Mouse (Mus musculus) hindbrain, embryonic 12.5 days (tissue): ENCODE measurements around the gene Fam206a. TPM values are rescaled to one million over a fixed set of nuclear protein-coding genes. Genes with fewer than 3 reads are reported as not detected.

Experiments used
- ATAC-seq: fragments of 200-750 bp; cut with Nextera tagmentation; 2 replicates; pipeline ENCODE4 v1.8.0; 2017; ENCODE audit warnings: moderate TSS enrichment; ENCODE audit not compliant: low FRiP score
- H3K27ac ChIP-seq: fragments of 300-500 bp; sonication (generic); 2 replicates; pipeline ENCODE4 v1.5.1; 2016; ENCODE audit warnings: mild to moderate bottlenecking
- H3K27me3 ChIP-seq: fragments of 300-500 bp; sonication (generic); 2 replicates; pipeline ENCODE4 v1.6.1; 2016; ENCODE audit warnings: mild to moderate bottlenecking
- H3K36me3 ChIP-seq: fragments of 300-500 bp; sonication (generic); 2 replicates; pipeline ENCODE4 v1.6.1; 2016; ENCODE audit warnings: mild to moderate bottlenecking
- H3K4me1 ChIP-seq: fragments of 300-500 bp; sonication (generic); 2 replicates; pipeline ENCODE4 v1.6.1; 2016
- H3K4me2 ChIP-seq: fragments of 300-500 bp; sonication (generic); replicated peaks from 2 replicates; pipeline ENCODE4 v1.6.1; 2016; ENCODE audit warnings: mild to moderate bottlenecking
- H3K4me3 ChIP-seq: fragments of 300-500 bp; sonication (generic); 2 replicates; pipeline ENCODE4 v1.5.1; 2016; ENCODE audit warnings: mild to moderate bottlenecking
- H3K9ac ChIP-seq: fragments of 300-500 bp; sonication (generic); 2 replicates; pipeline ENCODE4 v1.6.1; 2016; ENCODE audit warnings: mild to moderate bottlenecking, moderate library complexity
- H3K9me3 ChIP-seq: fragments of 300-500 bp; sonication (generic); replicated peaks from 2 replicates; pipeline ENCODE4 v1.6.1; 2016; ENCODE audit warnings: mild to moderate bottlenecking
- WGBS: fragments of 180-500 bp; shearing (Covaris S2); methylation state at CpG from one replicate; pipeline ENCODE4 v1.1.7; 2016; 5-methylcytosine and 5-hydroxymethylcytosine counted together
- polyA plus RNA-seq: library from polyadenylated mRNA; unstranded; fragments of >200 nt; fragmentation: Nextera tagmentation; extraction: Ambion mirVana; gene quantifications from 2 replicates; pipeline ENCODE4 v1.2.1, GENCODE M21; 2016

Fam206a gene
- polyA plus RNA-seq, 1 experiment from 2014 or later = 22.2 TPM

DNA sequence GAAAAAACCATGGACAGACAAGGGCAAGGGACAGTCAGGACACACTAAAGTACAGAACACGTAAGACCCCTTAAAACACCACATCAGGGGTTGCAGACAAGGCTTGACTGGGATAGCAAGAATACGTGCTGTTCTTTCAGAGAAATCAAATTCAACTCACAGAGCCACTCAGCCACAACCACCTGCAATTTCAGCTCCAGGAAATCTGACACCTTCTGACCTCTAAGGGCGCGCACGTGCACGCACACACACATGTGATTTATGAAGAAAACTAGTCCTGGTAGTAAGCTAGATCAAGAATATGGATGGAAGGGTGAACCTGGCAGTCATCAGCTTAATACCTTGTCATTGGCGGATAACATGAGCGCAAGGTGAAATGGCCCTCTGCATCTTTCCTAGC, 13.0 kb downstream of the Fam206a start:
- no peak overlapping the region for H3K4me3 ChIP-seq
- 82% methylated on average over 8 of the region's 8 CpGs for WGBS
- H3K4me2 ChIP-seq = no peak overlapping the region
- H3K27me3 ChIP-seq = no peaks in the 10 kb centered on the region
- H3K9ac ChIP-seq = no peak overlapping the region
- no peaks in the 10 kb centered on the region for H3K9me3 ChIP-seq
- ATAC-seq = no peak
- H3K36me3 ChIP-seq = peaks cover 33% of the 10 kb centered on the region
- H3K27ac ChIP-seq = no peak overlapping the region
- no peaks in the 10 kb centered on the region for H3K4me1 ChIP-seq

DNA sequence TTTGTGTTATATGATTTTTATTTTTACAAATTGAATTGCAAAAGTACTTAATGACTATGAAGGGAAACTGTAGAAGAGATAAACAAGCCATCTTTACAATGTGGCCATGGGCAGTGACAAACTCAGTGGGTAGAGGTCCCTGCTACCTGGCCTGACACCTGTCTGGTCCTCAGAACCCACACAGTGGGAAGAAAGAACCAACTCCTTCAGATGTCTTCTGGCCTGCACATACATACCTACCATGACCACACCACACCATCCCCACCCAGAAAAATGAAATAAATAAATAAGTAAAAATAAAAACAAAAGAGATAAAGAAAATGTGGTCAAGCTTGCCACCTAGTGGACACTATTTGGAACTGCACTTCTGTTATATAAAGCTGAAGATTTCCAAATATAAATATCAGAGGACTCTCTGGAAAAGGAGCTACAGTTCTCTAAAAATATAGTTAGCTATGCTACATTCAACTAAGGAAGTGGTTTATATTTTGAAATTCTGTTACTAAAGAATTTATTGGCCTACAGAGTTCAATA, 17.9 kb downstream of the Fam206a start:
- Histone ChIP-seq H3K4me1 (no peaks in the 10 kb centered on the region), H3K9me3 (no peaks in the 10 kb centered on the region), H3K36me3 (peaks cover 21% of the 10 kb centered on the region; the same call in 1 of the 2 replicates), H3K27ac (no peak overlapping the region), H3K4me3 (no peak overlapping the region), H3K4me2 (no peak overlapping the region), H3K27me3 (no peaks in the 10 kb centered on the region), H3K9ac (no peak overlapping the region)
- no peak for ATAC-seq

DNA sequence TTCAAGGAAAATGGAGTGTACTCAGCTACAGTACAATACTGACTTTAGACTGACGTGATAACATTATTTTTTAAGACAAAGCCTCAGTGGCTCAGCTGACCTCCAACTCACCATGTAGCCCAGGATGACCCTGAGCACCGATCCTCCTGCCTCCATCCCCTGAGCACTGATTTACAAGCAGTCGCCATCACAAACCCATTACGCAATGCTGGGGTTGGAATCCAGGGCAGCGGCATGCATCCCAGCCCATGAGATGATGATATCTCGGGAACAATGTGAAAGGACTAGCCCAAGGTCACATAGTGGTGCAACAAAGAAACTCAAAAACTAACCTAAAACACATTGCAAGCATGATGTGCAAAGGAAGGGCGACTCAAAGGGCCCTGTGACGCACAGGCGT, 22.1 kb downstream of the Fam206a start:
- no peak overlapping the region for H3K4me2 ChIP-seq
- WGBS = 91% methylated on average over 9 of the region's 9 CpGs
- ATAC-seq = no peak
- no peak overlapping the region for H3K9ac ChIP-seq
- no peaks in the 10 kb centered on the region for H3K9me3 ChIP-seq
- no peak overlapping the region for H3K27ac ChIP-seq
- H3K36me3 ChIP-seq = peaks cover 30% of the 10 kb centered on the region
- H3K4me1 ChIP-seq = no peaks in the 10 kb centered on the region
- H3K4me3 ChIP-seq = no peak overlapping the region
- no peaks in the 10 kb centered on the region for H3K27me3 ChIP-seq

DNA sequence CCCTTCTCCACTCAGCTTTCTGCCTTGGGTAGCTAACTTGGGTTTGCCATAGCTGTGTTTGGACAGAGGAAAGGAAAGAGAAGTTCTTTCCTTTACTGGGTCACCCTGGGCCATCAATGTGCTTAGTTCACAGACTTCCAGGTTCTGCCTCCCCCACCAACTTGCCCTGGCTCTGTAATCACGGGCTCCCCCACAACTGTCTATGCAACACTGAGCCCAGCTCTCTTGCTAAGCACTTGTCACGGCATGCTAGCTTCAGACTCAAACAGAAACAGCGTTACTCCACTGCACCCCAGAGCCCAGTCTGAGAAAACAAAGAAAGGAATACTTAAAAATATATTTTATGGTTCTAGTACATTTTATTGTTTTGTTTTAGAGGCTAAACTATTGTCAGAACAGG, 26.8 kb downstream of the Fam206a start:
- no peaks in the 10 kb centered on the region for H3K9me3 ChIP-seq
- no peak overlapping the region for H3K9ac ChIP-seq
- no peak overlapping the region for H3K4me2 ChIP-seq
- peaks cover 51% of the 10 kb centered on the region for H3K36me3 ChIP-seq
- no peaks in the 10 kb centered on the region for H3K4me1 ChIP-seq
- H3K27me3 ChIP-seq = no peaks in the 10 kb centered on the region
- H3K4me3 ChIP-seq = no peak overlapping the region
- WGBS = 87% methylated on average over 3 of the region's 3 CpGs
- no peak for ATAC-seq
- H3K27ac ChIP-seq = no peak overlapping the region

DNA sequence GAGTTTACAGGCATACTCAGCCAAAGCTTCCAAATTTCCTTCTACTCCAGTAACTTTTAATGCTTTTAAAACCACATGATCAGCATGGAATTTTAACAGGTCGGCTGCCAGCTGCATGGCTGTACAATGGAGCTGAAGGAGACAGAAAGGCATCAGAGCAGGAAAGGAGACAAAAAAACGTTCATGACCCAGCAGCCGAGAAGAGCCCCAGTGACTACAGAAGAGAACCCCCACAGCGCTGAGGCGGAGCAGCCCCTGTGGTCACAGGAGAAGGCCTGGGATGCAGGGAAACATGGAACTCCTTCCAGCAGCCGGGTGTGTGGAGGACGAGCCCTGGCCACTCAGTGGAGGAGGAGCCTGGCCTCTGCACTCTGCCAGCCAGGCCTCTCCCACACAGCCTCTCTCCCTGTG, 27.4 kb downstream of the Fam206a start:
- H3K4me1 ChIP-seq = no peaks in the 10 kb centered on the region
- WGBS = 55% methylated on average over 7 of the region's 7 CpGs
- no peak for ATAC-seq
- no peaks in the 10 kb centered on the region for H3K9me3 ChIP-seq
- H3K27ac ChIP-seq = no peak overlapping the region
- no peak overlapping the region for H3K4me3 ChIP-seq
- H3K36me3 ChIP-seq = peaks cover 48% of the 10 kb centered on the region
- H3K9ac ChIP-seq = no peak overlapping the region
- no peaks in the 10 kb centered on the region for H3K27me3 ChIP-seq
- H3K4me2 ChIP-seq = no peak overlapping the region

DNA sequence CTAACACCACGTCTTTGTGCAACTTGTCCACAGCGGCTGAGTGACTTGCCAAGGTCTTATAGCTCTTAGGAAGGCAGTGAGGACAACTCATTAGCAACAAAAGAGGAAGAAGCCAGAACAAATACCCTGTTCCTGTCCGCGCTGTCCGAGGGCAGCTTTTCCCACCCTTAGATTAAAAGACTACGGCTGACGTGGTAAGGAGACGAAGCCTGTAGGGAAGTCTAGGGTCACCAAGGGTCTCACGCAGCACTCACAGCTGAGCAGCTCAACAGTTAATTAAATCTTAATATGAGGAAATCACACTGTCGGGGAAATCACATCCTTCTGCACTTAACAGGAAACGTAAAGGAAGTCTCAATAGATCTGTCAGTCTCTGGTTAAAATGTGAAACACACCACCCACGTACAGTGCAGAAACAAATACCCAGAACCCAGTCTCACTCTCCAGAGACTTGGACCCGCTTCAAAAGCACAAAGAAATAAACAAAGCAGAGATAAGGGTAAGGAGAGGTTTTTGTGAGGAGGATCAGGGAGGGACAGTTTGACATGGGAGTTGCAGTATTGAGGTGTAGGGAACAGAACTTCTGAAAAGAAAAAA, 29.0 kb downstream of the Fam206a start:
- no peak for ATAC-seq
- no peaks in the 10 kb centered on the region for H3K9me3 ChIP-seq
- H3K4me3 ChIP-seq = no peak overlapping the region
- no peaks in the 10 kb centered on the region for H3K27me3 ChIP-seq
- no peaks in the 10 kb centered on the region for H3K4me1 ChIP-seq
- WGBS = 68% methylated on average over 13 of the region's 13 CpGs
- H3K36me3 ChIP-seq = peaks cover 57% of the 10 kb centered on the region
- H3K9ac ChIP-seq = no peak overlapping the region
- H3K4me2 ChIP-seq = no peak overlapping the region
- H3K27ac ChIP-seq = no peak overlapping the region

DNA sequence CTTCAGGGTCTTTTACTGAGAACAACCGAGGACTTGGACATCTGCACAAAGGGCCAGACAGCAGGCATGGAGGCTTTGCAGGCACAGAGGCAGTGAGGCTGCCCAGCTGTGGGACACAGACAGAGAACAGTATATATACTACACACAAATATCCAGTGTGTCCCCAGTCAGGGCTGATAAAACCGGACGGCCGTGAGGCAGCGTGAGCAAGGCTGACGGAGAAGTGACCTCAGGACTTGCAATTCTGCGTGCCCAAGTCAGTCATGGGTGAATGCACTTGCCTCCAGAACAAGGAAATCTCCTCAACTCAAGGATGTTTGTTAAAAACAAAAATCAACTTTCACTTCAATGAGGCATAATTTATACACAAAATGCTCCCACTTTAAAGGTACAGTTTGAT, 29.9 kb downstream of the Fam206a start:
- no peak for ATAC-seq
- H3K4me1 ChIP-seq = no peaks in the 10 kb centered on the region
- no peak overlapping the region for H3K9ac ChIP-seq
- H3K9me3 ChIP-seq = no peaks in the 10 kb centered on the region
- no peaks in the 10 kb centered on the region for H3K27me3 ChIP-seq
- 84% methylated on average over 7 of the region's 7 CpGs for WGBS
- H3K27ac ChIP-seq = no peak overlapping the region
- no peak overlapping the region for H3K4me3 ChIP-seq
- H3K36me3 ChIP-seq = peaks cover 61% of the 10 kb centered on the region
- H3K4me2 ChIP-seq = no peak overlapping the region

DNA sequence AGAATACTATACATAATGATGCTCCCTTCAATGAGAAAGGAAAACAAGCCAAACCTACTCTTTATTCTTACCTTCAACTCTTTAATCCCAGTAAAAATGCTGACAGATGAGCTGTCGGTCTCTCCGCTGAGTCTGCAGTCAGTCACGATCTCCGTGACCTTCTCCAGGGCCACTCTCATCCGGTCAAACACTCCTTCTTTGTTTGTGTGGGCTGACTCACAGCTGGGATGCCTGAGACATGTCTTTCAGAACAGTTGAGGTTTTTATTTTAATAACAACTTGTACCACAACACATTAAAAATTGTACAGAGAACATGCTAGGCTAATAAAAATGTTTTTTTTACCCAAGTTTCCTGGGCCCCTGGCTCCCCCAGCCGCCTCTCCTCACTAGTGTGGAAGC, 35.5 kb downstream of the Fam206a start:
- H3K4me3 ChIP-seq = no peak overlapping the region
- peaks cover 62% of the 10 kb centered on the region for H3K36me3 ChIP-seq
- no peaks in the 10 kb centered on the region for H3K27me3 ChIP-seq
- H3K9me3 ChIP-seq = no peaks in the 10 kb centered on the region
- H3K27ac ChIP-seq = no peak overlapping the region
- no peaks in the 10 kb centered on the region for H3K4me1 ChIP-seq
- 73% methylated on average over 6 of the region's 6 CpGs for WGBS
- H3K9ac ChIP-seq = no peak overlapping the region
- H3K4me2 ChIP-seq = no peak overlapping the region
- ATAC-seq = no peak

DNA sequence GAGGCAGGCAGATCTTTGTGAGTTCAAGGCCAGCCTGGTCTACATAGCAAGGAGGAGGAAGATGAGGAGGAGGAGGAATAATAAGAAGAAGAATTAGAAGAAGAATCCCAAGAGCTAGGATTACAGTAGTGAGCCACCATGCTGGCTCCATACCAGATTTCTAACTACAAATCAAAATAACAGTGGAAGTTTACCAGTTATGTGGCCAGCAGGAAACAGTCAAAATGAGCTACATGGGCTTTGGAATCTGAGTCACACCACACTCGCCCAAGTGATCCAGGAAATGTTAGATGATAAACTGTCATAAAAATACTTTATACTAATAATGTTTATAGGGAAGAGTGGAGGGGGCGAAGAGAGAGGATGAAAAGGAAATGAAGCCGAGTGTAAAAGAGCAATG, 38.2 kb downstream of the Fam206a start:
- Histone ChIP-seq H3K36me3 (peaks cover 60% of the 10 kb centered on the region), H3K9ac (no peak overlapping the region), H3K27me3 (no peaks in the 10 kb centered on the region), H3K4me1 (no peaks in the 10 kb centered on the region), H3K4me2 (no peak overlapping the region), H3K4me3 (no peak overlapping the region), H3K27ac (no peak overlapping the region), H3K9me3 (no peaks in the 10 kb centered on the region)
- 91% methylated on average over 3 of the region's 3 CpGs for WGBS
- ATAC-seq = no peak

DNA sequence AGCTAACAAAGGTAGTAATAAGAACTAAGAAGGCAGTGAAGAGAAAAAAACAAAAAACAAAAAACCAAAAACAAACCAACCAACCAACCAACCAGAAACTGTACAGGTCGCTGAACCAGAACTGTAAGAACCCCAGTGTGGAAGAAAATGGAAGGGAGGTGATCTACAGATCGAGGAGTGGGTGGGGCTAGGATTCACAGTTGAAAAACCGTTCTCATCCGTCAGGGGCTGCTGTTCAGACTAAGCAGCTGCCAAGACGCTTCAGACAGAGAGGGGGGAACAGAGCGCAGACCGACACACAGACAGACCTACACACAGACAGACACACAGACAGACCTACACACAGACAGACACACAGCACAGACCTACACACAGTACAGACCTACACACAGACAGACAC, 40.4 kb downstream of the Fam206a start:
- Histone ChIP-seq H3K4me2 (no peak overlapping the region), H3K9ac (no peak overlapping the region), H3K9me3 (no peaks in the 10 kb centered on the region), H3K36me3 (peaks cover 55% of the 10 kb centered on the region), H3K4me1 (no peaks in the 10 kb centered on the region), H3K4me3 (no peak overlapping the region), H3K27ac (no peak overlapping the region), H3K27me3 (no peaks in the 10 kb centered on the region)
- WGBS = 80% methylated on average over 7 of the region's 7 CpGs
- no peak for ATAC-seq

DNA sequence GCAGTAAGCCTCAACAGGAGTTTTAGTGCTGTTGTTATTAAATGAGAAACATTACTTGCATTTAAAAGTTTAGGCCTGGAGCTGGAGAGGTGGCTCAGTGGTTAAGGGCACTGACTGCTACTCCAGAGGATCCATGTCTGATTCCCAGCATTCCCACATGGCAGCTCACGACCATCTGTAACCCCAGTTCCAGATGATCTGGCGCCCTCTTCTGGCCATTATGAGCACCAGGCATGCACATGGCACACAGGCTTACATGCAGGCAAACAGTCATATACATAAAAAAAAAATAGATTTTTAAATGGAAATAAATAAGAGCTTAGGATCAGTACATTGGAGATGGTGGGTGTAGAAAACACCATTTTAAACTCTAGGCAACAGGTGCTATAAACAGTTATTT, 41.8 kb downstream of the Fam206a start:
- no peaks in the 10 kb centered on the region for H3K9me3 ChIP-seq
- H3K27me3 ChIP-seq = no peaks in the 10 kb centered on the region
- no peaks in the 10 kb centered on the region for H3K4me1 ChIP-seq
- no peak overlapping the region for H3K4me3 ChIP-seq
- H3K9ac ChIP-seq = no peak overlapping the region
- WGBS = 89% methylated on average over 2 of the region's 2 CpGs
- no peak overlapping the region for H3K4me2 ChIP-seq
- ATAC-seq = no peak
- H3K36me3 ChIP-seq = peaks cover 41% of the 10 kb centered on the region
- no peak overlapping the region for H3K27ac ChIP-seq

DNA sequence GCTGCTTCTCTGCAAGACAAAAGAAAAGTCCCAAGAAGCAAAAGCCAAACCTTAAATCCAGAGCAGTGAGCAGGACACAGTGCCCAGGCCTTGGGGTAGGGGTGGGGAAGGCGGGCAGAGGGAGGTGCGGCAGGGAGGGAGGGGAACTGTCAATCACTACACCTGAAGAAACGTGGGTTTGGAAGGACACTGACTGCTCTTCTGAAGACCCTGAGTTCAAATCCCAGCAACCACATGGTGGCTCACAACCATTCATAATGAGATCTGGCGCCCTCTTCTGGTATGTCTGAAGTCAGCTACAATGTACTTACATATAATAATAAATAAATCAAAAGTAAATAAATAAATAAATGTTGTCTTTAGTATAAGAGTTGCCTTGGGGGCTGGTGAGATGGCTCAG, 42.8 kb downstream of the Fam206a start:
- Histone ChIP-seq H3K4me1 (no peaks in the 10 kb centered on the region), H3K4me3 (no peak overlapping the region), H3K4me2 (no peak overlapping the region), H3K9me3 (no peaks in the 10 kb centered on the region), H3K9ac (no peak overlapping the region), H3K27ac (no peak overlapping the region), H3K27me3 (no peaks in the 10 kb centered on the region), H3K36me3 (peaks cover 37% of the 10 kb centered on the region)
- no peak for ATAC-seq
- WGBS = 89% methylated on average over 4 of the region's 4 CpGs

DNA sequence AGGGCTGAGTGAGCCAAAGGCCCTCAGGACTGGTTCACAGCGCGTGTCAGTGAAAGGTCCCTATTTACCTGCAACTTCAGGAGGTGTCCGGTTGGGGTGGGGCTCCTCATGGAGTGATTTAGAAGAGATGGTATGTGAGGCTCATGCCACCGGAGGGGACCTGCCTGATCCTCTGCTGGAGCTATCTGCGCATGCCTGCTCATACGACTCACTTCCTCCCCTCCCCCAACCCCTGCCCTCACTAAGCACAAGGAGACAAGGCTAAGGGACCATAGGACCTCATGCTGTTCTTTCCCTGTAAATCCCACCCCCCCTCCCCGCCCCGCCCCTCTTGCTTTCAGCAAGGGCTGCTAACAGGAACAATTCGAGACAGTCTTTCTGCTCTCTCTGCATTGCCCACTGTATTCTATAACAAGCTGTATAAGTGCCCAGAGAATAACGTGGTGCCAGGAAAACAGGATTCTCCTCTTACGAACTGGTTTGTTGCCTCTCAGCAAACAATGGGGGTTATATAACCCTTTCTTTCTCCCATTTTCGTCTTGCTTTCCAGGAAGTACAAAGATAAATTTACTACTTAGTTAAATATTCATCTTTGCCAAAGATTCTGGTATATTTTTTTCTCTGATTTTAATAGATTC, 43.9 kb downstream of the Fam206a start:
- no peak for ATAC-seq
- Histone ChIP-seq H3K4me1 (peaks cover 3% of the 10 kb centered on the region; the same call in 1 of the 2 replicates), H3K4me3 (no peak overlapping the region), H3K4me2 (no peak overlapping the region), H3K9me3 (no peaks in the 10 kb centered on the region), H3K36me3 (peaks cover 31% of the 10 kb centered on the region), H3K27me3 (no peaks in the 10 kb centered on the region), H3K9ac (no peak overlapping the region), H3K27ac (no peak overlapping the region)
- WGBS = 62% methylated on average over 12 of the region's 12 CpGs
